Mouse (Mus musculus) midbrain, embryonic 11.5 days (tissue): ENCODE results near the gene Cacnb3. TPM values are rescaled to one million over a fixed set of nuclear protein-coding genes. Genes with fewer than 3 reads are reported as not detected.

Experiments
- ATAC-seq: fragments of 200-750 bp; cut with Nextera tagmentation; 2 replicates; pipeline ENCODE4 v1.8.0; 2017; ENCODE audit warnings: moderate TSS enrichment, moderate library complexity; ENCODE audit not compliant: low FRiP score
- DNase-seq: peaks from one replicate; pipeline ENCODE4 v3.0.0; 2015; ENCODE audit warnings: low spot score; ENCODE audit errors: missing footprints
- H3K27ac ChIP-seq: fragments of 300-500 bp; sonication (generic); 2 replicates; pipeline ENCODE4 v1.5.1; 2014; ENCODE audit warnings: low read depth, low read length
- H3K27me3 ChIP-seq: fragments of 300-500 bp; sonication (generic); 2 replicates; pipeline ENCODE4 v1.6.1; 2014; ENCODE audit warnings: mild to moderate bottlenecking, low read length, moderate library complexity, mixed read lengths; ENCODE audit not compliant: control insufficient read depth, insufficient read depth
- H3K36me3 ChIP-seq: fragments of 300-500 bp; sonication (generic); 2 replicates; pipeline ENCODE4 v1.6.1; 2014; ENCODE audit warnings: mild to moderate bottlenecking, low read length, moderate library complexity, mixed read lengths; ENCODE audit not compliant: control insufficient read depth, insufficient read depth
- H3K4me1 ChIP-seq: fragments of 300-500 bp; sonication (generic); 2 replicates; pipeline ENCODE4 v1.6.1; 2014; ENCODE audit warnings: low read length; ENCODE audit not compliant: control insufficient read depth, insufficient read depth
- H3K4me2 ChIP-seq: fragments of 300-500 bp; sonication (generic); 2 replicates; pipeline ENCODE4 v1.6.1; 2014; ENCODE audit warnings: mild to moderate bottlenecking, moderate library complexity
- H3K4me3 ChIP-seq: fragments of 300-500 bp; sonication (generic); 2 replicates; pipeline ENCODE4 v1.5.1; 2014; ENCODE audit warnings: low read depth, low read length
- H3K9ac ChIP-seq: fragments of 300-500 bp; sonication (generic); 2 replicates; pipeline ENCODE4 v1.6.1; 2014; ENCODE audit warnings: low read length
- H3K9me3 ChIP-seq: fragments of 300-500 bp; sonication (generic); 2 replicates; pipeline ENCODE4 v1.6.1; 2016; ENCODE audit warnings: low read length; ENCODE audit not compliant: control insufficient read depth
- WGBS: fragments of 180-500 bp; shearing (Covaris S2); extraction: QIAGEN DNeasy Blood & Tissue Kit; methylation state at CpG from one replicate; pipeline ENCODE4 v1.1.7; 2014; 5-methylcytosine and 5-hydroxymethylcytosine counted together
- polyA plus RNA-seq: library from polyadenylated mRNA; unstranded; fragments of >200 nt; fragmentation: Nextera tagmentation; extraction: Ambion mirVana; gene quantifications from 2 replicates; pipeline ENCODE4 v1.2.1, GENCODE M21; 2014

Cacnb3 gene
- polyA plus RNA-seq, 1 experiment from 2014 or later: 39.5 TPM

- WGBS: 71% methylated on average over 6 of the region's 6 CpGs
- no peak for ATAC-seq
- Histone ChIP-seq H3K27me3 (no peaks in the 10 kb centered on the region), H3K4me2 (no peak overlapping the region), H3K27ac (no peak overlapping the region), H3K9me3 (no peaks in the 10 kb centered on the region), H3K9ac (no peak overlapping the region), H3K36me3 (no peaks in the 10 kb centered on the region), H3K4me1 (no peaks in the 10 kb centered on the region), H3K4me3 (no peak overlapping the region)
- no peak for DNase-seq
Measured at GRCm38 (mm10) chr15:98615751-98616150, 14.9 kb upstream of the Cacnb3 start.

GRCm38 (mm10) chr15:98616362-98617175, 14.1 kb upstream of the Cacnb3 start:
- Histone ChIP-seq H3K36me3 (no peaks in the 10 kb centered on the region), H3K4me3 (no peak overlapping the region), H3K4me2 (no peak overlapping the region), H3K9me3 (no peaks in the 10 kb centered on the region), H3K27me3 (no peaks in the 10 kb centered on the region), H3K4me1 (no peaks in the 10 kb centered on the region), H3K9ac (no peak overlapping the region; the same call in 1 of the 2 replicates), H3K27ac (no peak overlapping the region)
- ATAC-seq (peak; percentile 55; the same call in 1 of the 2 replicates), DNase-seq (no peak)
- 50% methylated on average over 20 of the region's 20 CpGs for WGBS

- DNase-seq: peak; percentile 100
- no peak overlapping the region for H3K4me3 ChIP-seq
- H3K36me3 ChIP-seq: no peaks in the 10 kb centered on the region
- 3% methylated on average over 12 of the region's 12 CpGs for WGBS
- no peaks in the 10 kb centered on the region for H3K4me1 ChIP-seq
- H3K9me3 ChIP-seq: no peaks in the 10 kb centered on the region
- ATAC-seq: peak; percentile 66; the same call in 1 of the 2 replicates
- no peak overlapping the region for H3K9ac ChIP-seq
- H3K27me3 ChIP-seq: no peaks in the 10 kb centered on the region
- H3K4me2 ChIP-seq: no peak overlapping the region
- no peak overlapping the region for H3K27ac ChIP-seq
Measured at GRCm38 (mm10) chr15:98617176-98617537, 13.5 kb upstream of the Cacnb3 start.

GRCm38 (mm10) chr15:98622199-98622598, 8.4 kb upstream of the Cacnb3 start:
- DNase-seq (no peak), ATAC-seq (no peak)
- H3K9ac ChIP-seq: no peak overlapping the region
- 8% methylated on average over 7 of the region's 7 CpGs for whole genome bisulfite sequencing
- no peaks in the 10 kb centered on the region for H3K9me3 ChIP-seq
- H3K4me1 ChIP-seq: peaks cover 10% of the 10 kb centered on the region
- H3K4me3 ChIP-seq: no peak overlapping the region
- no peaks in the 10 kb centered on the region for H3K36me3 ChIP-seq
- H3K4me2 ChIP-seq: no peak overlapping the region
- H3K27me3 ChIP-seq: no peaks in the 10 kb centered on the region; the same call in 1 of the 2 replicates
- H3K27ac ChIP-seq: no peak overlapping the region

- Histone ChIP-seq H3K27me3 (no peaks in the 10 kb centered on the region; the same call in 1 of the 2 replicates), H3K4me1 (peaks cover 10% of the 10 kb centered on the region), H3K27ac (no peak overlapping the region), H3K9me3 (no peaks in the 10 kb centered on the region), H3K9ac (no peak overlapping the region), H3K4me3 (no peak overlapping the region), H3K4me2 (no peak overlapping the region), H3K36me3 (no peaks in the 10 kb centered on the region)
- 25% methylated on average over 6 of the region's 6 CpGs for WGBS
- DNase-seq (no peak), ATAC-seq (no peak)
Measured at GRCm38 (mm10) chr15:98622721-98623120, 7.9 kb upstream of the Cacnb3 start.

GRCm38 (mm10) chr15:98623361-98623821, 7.2 kb upstream of the Cacnb3 start:
- H3K27ac ChIP-seq: no peak overlapping the region

GRCm38 (mm10) chr15:98626078-98626477, 4.6 kb upstream of the Cacnb3 start:
- Histone ChIP-seq H3K36me3 (no peaks in the 10 kb centered on the region), H3K27ac (no peak overlapping the region), H3K9me3 (no peaks in the 10 kb centered on the region), H3K9ac (no peak overlapping the region), H3K27me3 (peaks cover 16% of the 10 kb centered on the region), H3K4me1 (peaks cover 19% of the 10 kb centered on the region), H3K4me2 (no peak overlapping the region), H3K4me3 (no peak overlapping the region)
- DNase-seq: no peak
- no peak for ATAC-seq
- 25% methylated on average over 8 of the region's 8 CpGs for WGBS

More at GRCm38 (mm10) chr15:98623361-98623821, 7.2 kb upstream of the Cacnb3 start:
- 60% methylated on average over 5 of the region's 5 CpGs for WGBS
- H3K4me3 ChIP-seq: no peak overlapping the region
- no peaks in the 10 kb centered on the region for H3K9me3 ChIP-seq
- ATAC-seq: no peak
- no peak overlapping the region for H3K9ac ChIP-seq
- peaks cover under 1% of the 10 kb centered on the region; the same call in 1 of the 2 replicates for H3K27me3 ChIP-seq
- DNase-seq: no peak
- H3K4me2 ChIP-seq: no peak overlapping the region
- no peaks in the 10 kb centered on the region for H3K36me3 ChIP-seq
- peaks cover 10% of the 10 kb centered on the region for H3K4me1 ChIP-seq

GRCm38 (mm10) chr15:98626487-98627212, 4.0 kb upstream of the Cacnb3 start:
- peak; percentile 84 for DNase-seq
- H3K4me3 ChIP-seq: no peak overlapping the region
- no peaks in the 10 kb centered on the region for H3K36me3 ChIP-seq
- H3K9ac ChIP-seq: no peak overlapping the region
- H3K9me3 ChIP-seq: no peaks in the 10 kb centered on the region
- H3K27ac ChIP-seq: no peak overlapping the region
- ATAC-seq: no peak
- 76% methylated on average over 7 of the region's 7 CpGs for WGBS
- H3K4me1 ChIP-seq: peaks cover 19% of the 10 kb centered on the region
- H3K27me3 ChIP-seq: peaks cover 16% of the 10 kb centered on the region
- no peak overlapping the region for H3K4me2 ChIP-seq
